Mouse (Mus musculus): ENCODE measurements at regions not wholly inside any gene's neighbourhood (a gene's known extent, or its start where the extent isn't known, plus 50 kb on each side); places are given as distances from the start of the nearest gene placed in this dataset.
A peak's percentile ranks its signal among the peaks of the same experiment; 100 is the strongest.

DNA sequence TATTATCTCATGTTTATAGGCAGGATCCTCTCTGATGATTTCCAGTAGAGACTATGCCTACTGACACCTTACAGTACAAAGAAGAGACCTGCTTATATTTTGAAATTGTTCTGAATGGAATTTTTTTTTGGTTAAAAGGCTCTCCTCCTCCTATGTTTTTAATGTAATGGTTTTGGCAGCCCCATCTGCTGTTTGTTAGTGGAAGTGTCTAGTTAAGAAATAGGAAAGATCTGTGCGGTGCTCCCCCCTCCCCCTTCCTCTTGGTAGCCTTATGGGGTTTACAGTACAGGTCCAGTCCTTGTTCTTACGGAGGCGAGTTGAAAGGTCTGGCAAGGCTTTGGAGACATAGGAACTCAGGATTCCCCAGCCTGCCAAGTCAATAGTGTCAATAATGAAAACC, 334.0 kb upstream of the Mki67 start:
- DNase-seq: no peak

DNA sequence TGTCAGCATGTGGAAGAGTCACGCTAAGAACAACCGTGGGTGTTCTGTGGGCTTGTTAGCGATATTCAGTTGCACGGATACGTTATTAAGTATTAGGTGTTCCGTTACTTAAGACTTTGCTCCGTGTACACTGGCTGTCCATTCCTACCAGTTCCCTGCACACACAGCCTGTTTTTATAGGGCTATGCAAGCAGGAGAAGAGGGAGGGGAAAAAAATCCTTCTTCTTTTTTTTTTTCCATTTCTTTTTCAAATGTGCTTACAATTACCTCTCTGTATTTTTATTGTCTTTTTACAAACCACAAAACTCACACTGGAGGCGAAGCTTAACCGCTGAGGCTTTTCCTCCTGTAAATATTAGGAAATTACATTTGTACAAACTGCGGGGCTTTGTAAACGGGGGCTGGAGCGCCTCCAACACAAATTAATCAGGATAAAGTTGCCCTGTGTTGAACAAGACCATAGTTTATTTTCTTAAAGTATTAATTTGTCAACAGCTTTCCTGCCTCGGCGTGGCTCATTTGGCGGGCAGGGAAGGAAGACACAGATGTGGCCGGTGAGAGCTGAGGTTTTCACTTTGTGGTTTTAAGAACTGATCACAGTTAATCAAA, 340.8 kb upstream of the Mki67 start:
- DNase-seq: no peak

- DNase-seq: no peak
These were observed 342.2 kb upstream of the Mki67 start for GRCm38 (mm10) chr7:136058319-136058718.

- DNase-seq: no peak
These were observed 342.9 kb upstream of the Mki67 start for GRCm38 (mm10) chr7:136058751-136059681.

GRCm38 (mm10) chr7:136059896-136060295, 343.7 kb upstream of the Mki67 start:
- no peak for DNase-seq

DNA sequence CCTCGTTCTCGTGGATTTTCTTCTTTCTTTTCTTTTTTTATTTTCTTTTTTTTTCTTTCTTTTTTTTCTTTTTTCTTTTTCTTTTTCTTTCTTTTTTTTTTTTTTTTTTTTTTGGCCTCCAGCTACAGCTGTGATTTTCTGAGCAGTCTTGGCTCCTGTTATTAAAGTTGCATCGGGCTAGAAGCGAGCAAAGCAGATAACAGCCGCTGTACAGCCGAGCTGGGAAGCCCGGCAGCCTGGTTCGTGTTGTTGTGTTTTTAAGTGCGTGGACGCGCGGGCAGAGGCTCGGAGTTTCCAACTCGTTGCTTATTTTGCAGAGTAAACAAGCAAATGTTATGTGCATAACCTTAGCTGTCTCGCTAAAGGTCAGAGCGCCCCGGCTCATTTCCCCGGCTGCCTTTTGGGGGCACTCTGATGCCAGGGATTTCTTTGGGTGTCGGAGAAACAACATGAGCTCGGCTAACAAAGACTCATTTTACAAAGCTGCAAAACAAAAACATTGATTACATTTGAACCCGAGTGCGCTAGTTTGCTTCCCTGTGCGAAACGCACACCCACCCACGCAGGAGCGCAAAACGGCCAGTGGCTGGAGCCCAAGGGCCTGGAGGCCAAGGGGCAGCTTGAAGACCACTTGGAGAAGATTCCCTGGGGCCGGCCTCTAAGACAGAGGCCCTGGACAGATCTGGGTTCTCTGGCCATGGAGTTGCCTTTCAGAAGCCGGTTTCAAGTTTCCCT, 344.3 kb upstream of the Mki67 start:
- DNase-seq: peak; percentile 71 to 80

GRCm38 (mm10) chr7:136062658-136063057, 346.5 kb upstream of the Mki67 start:
- no peak for DNase-seq

DNA sequence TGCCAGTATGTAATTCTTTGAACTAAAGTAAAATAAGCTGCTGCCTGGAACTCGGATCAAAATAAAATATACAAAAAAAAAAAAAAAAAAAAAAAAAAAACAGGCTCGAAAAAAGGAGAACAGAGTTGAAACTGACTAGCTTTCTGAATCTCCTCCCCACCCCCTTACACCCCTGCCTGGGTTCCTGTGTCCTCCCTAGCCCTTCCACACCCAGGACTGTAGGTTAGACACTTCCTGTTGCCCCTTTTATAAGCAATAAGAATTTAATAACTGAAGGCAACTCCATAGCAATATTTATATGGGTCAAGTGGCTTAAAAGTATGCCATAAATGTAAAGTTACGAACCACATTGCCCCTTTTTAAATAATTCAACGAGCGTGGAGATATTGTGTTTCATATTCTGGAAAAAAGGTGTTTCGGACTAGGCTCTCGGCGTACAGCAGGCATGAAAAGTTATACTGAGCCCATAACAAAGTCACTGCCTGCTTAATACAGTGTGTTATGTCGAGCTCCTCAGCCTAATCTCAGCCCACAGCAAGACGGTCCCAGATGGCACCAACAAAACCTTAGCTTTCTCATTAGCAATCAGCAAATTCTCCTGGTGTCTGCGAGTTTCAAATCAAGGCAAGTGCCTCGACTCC, 349.0 kb upstream of the Mki67 start:
- no peak for DNase-seq

- no peak for DNase-seq
These were observed 349.5 kb upstream of the Mki67 start for GRCm38 (mm10) chr7:136065679-136066055.

GRCm38 (mm10) chr7:136070881-136071280, 354.7 kb upstream of the Mki67 start:
- DNase-seq: peak; percentile 55 to 64

- DNase-seq: peak; percentile 30 to 50
These were observed 355.2 kb upstream of the Mki67 start for GRCm38 (mm10) chr7:136071331-136071730.

DNA sequence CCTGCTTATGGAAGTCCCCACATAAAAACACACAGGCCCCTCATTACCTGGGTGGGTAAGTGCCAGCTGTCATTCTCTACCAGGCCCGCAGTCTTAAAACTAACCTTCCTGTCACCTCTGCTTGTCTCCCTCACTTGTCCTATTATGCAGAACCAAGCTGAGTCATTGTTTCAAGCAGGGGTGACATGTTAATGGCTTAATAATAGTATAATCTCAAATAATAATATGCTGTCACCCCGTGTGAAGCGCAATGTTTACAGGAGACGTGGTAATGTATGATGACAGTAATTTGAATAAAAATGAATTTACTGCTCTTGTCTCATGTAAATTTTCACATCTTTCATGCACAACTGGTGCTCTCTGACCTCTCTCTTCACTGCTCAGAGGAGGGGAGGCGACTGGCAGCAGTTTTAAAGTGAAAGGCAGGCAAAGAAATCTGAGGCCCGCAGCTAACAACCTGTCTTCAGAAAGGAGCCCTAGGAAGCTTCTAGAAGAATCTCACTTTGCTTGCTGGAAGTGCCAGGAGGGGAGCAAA, 357.2 kb upstream of the Mki67 start:
- DNase-seq: no peak

- DNase-seq: no peak
These were observed 357.9 kb upstream of the Mki67 start for GRCm38 (mm10) chr7:136074043-136074442.

GRCm38 (mm10) chr7:136081534-136082252, 365.5 kb upstream of the Mki67 start:
- no peak for DNase-seq

- peak in 1 of 2 experiments; percentile 16 for DNase-seq
These were observed 366.2 kb upstream of the Mki67 start for GRCm38 (mm10) chr7:136082253-136082867.

GRCm38 (mm10) chr7:136083005-136083404, 366.8 kb upstream of the Mki67 start:
- DNase-seq: no peak

- DNase-seq: no peak
These were observed 367.6 kb upstream of the Mki67 start for GRCm38 (mm10) chr7:136083571-136084342.

DNA sequence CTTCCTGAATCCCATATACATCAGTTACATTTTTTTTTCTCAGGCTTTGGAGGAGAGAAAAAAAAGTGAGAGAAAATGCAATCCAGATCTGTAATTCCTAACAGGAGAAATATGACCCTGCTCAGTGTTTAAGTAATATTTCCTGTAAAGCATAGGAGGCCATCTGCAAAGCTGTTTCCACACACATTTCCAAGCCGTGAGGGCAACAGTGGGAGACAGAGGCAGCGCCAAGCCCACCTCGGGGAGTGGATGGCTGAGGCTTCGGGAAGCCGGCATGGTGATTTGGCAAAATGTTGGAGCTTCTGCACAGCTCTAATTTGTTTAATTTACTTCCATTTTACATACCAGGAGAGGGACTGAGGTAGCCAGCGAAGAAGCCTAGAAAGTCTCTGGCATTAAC, 372.6 kb upstream of the Mki67 start:
- DNase-seq: no peak

DNA sequence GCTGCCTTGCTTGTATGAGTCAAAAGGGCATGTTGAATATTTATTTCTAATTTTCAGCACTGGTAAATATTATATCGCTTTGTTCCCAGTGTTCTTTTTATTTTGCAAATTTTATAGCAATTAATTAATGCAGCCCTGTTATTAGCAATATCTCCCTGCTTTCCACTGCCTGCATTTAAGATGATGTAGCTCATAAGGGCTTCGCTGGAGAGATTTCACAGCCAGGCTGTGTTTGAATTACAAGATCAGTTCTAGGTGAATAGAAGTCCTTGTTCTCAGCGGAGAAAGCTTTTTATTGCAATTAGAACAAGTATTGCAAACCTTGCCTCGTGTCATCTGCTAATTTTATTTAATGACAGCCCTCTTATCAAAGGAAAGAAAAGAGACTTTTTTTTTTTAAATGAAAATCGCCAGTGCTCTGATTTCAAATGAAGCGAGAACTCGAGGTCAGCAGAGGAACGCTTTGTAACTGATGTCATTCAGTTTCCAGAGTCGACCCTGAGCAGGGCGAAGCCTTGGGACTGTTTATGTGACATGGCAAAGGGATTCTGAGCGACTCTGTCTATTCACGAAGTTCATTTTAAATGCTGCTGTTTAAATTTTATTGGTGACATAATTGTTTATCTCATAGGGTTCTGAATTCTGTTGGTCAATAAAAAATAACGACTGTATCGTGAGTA, 378.7 kb upstream of the Mki67 start:
- DNase-seq: no peak

DNA sequence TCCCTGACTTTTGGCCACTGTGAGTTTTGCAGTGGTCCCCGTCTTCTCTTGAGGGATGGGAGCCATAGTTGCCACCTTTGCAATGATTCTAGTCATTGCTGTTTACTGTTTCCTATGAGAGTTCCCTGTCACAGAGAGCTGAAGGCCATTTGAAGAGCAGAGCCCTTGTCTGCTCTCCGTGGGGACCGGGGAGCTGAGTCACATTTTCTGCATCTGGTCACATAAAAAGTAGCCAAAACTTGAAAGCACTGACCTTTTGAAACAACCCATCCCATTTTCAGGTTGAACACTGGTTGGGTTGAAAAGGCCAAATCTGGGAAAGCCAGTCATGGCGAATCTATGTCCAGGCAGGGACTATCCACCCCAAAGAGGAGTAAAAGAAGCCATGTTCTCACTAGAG, 387.9 kb upstream of the Mki67 start:
- DNase-seq: no peak

Data from kidney, postnatal 25 days (tissue).